Mouse (Mus musculus) neural tube, embryonic 14.5 days (tissue): Measurements from ENCODE around the gene Fancm. TPM values are rescaled to one million over a fixed set of nuclear protein-coding genes. Genes with fewer than 3 reads are reported as not detected.
A peak's percentile ranks its signal among the peaks of the same experiment; 100 is the strongest.

Experiments used
- ATAC-seq: fragments of 200-750 bp; cut with Nextera tagmentation; 2 replicates; pipeline ENCODE4 v1.8.0; 2017; ENCODE audit warnings: low read depth, mild to moderate bottlenecking, moderate TSS enrichment, moderate library complexity
- H3K27ac ChIP-seq: fragments of 300-500 bp; sonication (generic); 2 replicates; pipeline ENCODE4 v1.5.1; 2014; ENCODE audit warnings: low read depth, mild to moderate bottlenecking, control low read depth, low read length, moderate library complexity, mixed read lengths
- H3K27me3 ChIP-seq: fragments of 300-500 bp; sonication (generic); 2 replicates; pipeline ENCODE4 v1.6.1; 2014; ENCODE audit warnings: low read length; ENCODE audit not compliant: control insufficient read depth, insufficient read depth
- H3K36me3 ChIP-seq: fragments of 300-500 bp; sonication (generic); 2 replicates; pipeline ENCODE4 v1.6.1; 2014; ENCODE audit warnings: low read length, mixed read lengths; ENCODE audit not compliant: control insufficient read depth, insufficient read depth
- H3K4me1 ChIP-seq: fragments of 300-500 bp; sonication (generic); 2 replicates; pipeline ENCODE4 v1.6.1; 2014; ENCODE audit warnings: low read length; ENCODE audit not compliant: control insufficient read depth, insufficient read depth
- H3K4me2 ChIP-seq: fragments of 300-500 bp; sonication (generic); 2 replicates; pipeline ENCODE4 v1.6.1; 2014; ENCODE audit warnings: mild to moderate bottlenecking, low read depth, low read length, control low read depth
- H3K4me3 ChIP-seq: fragments of 300-500 bp; sonication (generic); 2 replicates; pipeline ENCODE4 v1.5.1; 2014; ENCODE audit warnings: low read depth, low read length, control low read depth, mixed read lengths
- H3K9ac ChIP-seq: fragments of 300-500 bp; sonication (generic); replicated peaks from 2 replicates; pipeline ENCODE4 v1.6.1; 2014; ENCODE audit warnings: low read depth, mild to moderate bottlenecking, control low read depth, low read length, mixed read lengths
- H3K9me3 ChIP-seq: fragments of 300-500 bp; sonication (generic); 2 replicates; pipeline ENCODE4 v1.6.1; 2016; ENCODE audit warnings: low read length; ENCODE audit not compliant: control insufficient read depth
- WGBS: fragments of 180-500 bp; shearing (Covaris S2); extraction: QIAGEN DNeasy Blood & Tissue Kit; methylation state at CpG from one replicate; pipeline ENCODE4 v1.1.7; 2014; 5-methylcytosine and 5-hydroxymethylcytosine counted together
- polyA plus RNA-seq: library from polyadenylated mRNA; unstranded; fragments of >200 nt; fragmentation: Nextera tagmentation; extraction: Ambion mirVana; gene quantifications from 2 replicates; pipeline ENCODE4 v1.2.1, GENCODE M21; 2014

The Fancm gene
- polyA plus RNA-seq, 1 experiment from 2014 or later = 11.4 TPM

- no peak overlapping the region for H3K4me2 ChIP-seq
- WGBS = 76% methylated on average over 3 of the region's 3 CpGs
- no peak overlapping the region for H3K4me3 ChIP-seq
- H3K36me3 ChIP-seq = peaks cover 37% of the 10 kb centered on the region
- no peaks in the 10 kb centered on the region for H3K9me3 ChIP-seq
- H3K27ac ChIP-seq = no peak overlapping the region
- H3K27me3 ChIP-seq = no peaks in the 10 kb centered on the region
- H3K9ac ChIP-seq = no peak overlapping the region
- no peaks in the 10 kb centered on the region for H3K4me1 ChIP-seq
- ATAC-seq = no peak
Measured at GRCm38 (mm10) chr12:65066234-65066633, 9.2 kb upstream of the Fancm start.

GRCm38 (mm10) chr12:65068409-65068808 lies 7.0 kb upstream of the Fancm start:
- Histone ChIP-seq H3K9me3 (no peaks in the 10 kb centered on the region), H3K9ac (no peak overlapping the region), H3K36me3 (peaks cover 27% of the 10 kb centered on the region), H3K4me3 (no peak overlapping the region), H3K4me2 (no peak overlapping the region), H3K4me1 (0 out of 2 replicates have a peak, but pooled peaks cover 4% of the 10 kb centered on the region), H3K27ac (no peak overlapping the region), H3K27me3 (no peaks in the 10 kb centered on the region)
- ATAC-seq = no peak
- WGBS = 84% methylated on average over 4 of the region's 4 CpGs

- peak; percentile 70 for ATAC-seq
- no peaks in the 10 kb centered on the region for H3K9me3 ChIP-seq
- peaks cover 24% of the 10 kb centered on the region for H3K4me1 ChIP-seq
- no peaks in the 10 kb centered on the region for H3K27me3 ChIP-seq
- peak overlapping the region; percentile 93 for H3K4me3 ChIP-seq
- H3K9ac ChIP-seq = peak overlapping the region; percentile 93
- H3K4me2 ChIP-seq = peak overlapping the region; percentile 60
- peaks cover under 1% of the 10 kb centered on the region; the same call in 1 of the 2 replicates for H3K36me3 ChIP-seq
- 4% methylated on average over 21 of the region's 21 CpGs for WGBS
- peak overlapping the region; percentile 93 for H3K27ac ChIP-seq
Measured at GRCm38 (mm10) chr12:65072911-65073610, 2.3 kb upstream of the Fancm start.

GRCm38 (mm10) chr12:65073611-65074178 lies 1.7 kb upstream of the Fancm start, which contains the start of gene Fkbp3:
TSS of gene Fkbp3 (minus strand) at chr12:65074007.
- peak; percentile 99 for ATAC-seq
- Histone ChIP-seq H3K9ac (peak within 1 kb of the TSS; percentile 93), H3K4me2 (peak within 1 kb of the TSS; percentile 60), H3K4me1 (peaks cover 24% of the 10 kb centered on the region), H3K9me3 (no peaks in the 10 kb centered on the region), H3K36me3 (no peaks in the 10 kb centered on the region; the same call in 1 of the 2 replicates), H3K27me3 (no peaks in the 10 kb centered on the region), H3K4me3 (peak within 1 kb of the TSS; percentile 93), H3K27ac (peak within 1 kb of the TSS; percentile 93)
- WGBS = under 1% methylated on average over 49 of the region's 49 CpGs

- Histone ChIP-seq H3K27me3 (no peaks in the 10 kb centered on the region), H3K4me3 (peak overlapping the region; percentile 93), H3K27ac (peak overlapping the region; percentile 93; the same call in 1 of the 2 replicates), H3K36me3 (no peaks in the 10 kb centered on the region), H3K9ac (peak overlapping the region; percentile 46; the same call in 1 of the 2 replicates), H3K9me3 (no peaks in the 10 kb centered on the region), H3K4me2 (peak overlapping the region; percentile 60), H3K4me1 (peaks cover 24% of the 10 kb centered on the region)
- 44% methylated on average over 7 of the region's 7 CpGs for WGBS
- ATAC-seq = no peak
Measured at GRCm38 (mm10) chr12:65074651-65075050, 752 bp upstream of the Fancm start.

DNA sequence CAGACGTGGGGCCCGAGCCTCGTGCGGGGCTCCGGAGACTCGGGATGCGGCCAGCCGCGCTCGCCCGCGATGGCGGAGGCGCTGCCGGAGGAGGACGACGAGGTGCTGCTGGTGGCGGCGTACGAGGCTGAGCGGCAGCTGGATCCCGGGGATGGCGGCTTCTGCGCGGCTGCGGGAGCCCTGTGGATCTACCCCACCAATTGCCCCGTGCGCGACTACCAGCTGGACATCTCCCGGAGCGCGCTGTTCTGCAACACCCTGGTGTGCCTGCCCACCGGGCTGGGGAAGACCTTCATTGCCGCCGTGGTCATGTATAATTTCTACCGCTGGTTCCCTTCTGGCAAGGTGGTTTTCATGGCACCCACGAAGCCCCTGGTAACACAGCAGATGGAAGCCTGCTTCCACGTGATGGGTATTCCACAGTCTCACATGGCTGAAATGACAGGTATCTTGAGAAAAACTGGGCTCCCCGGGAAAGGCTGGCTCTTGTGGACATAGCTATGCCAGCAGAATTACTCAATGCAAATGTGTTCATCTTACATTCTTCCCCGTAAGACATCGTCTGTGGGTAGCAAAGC lies 419 bp downstream of the Fancm start:
- ATAC-seq = no peak; the same call in 1 of the 2 replicates
- Histone ChIP-seq H3K27ac (peak overlapping the region; percentile 67), H3K9me3 (no peaks in the 10 kb centered on the region), H3K27me3 (no peaks in the 10 kb centered on the region), H3K9ac (peak overlapping the region; percentile 46), H3K4me3 (peak overlapping the region; percentile 93), H3K4me2 (peak overlapping the region; percentile 60), H3K4me1 (peaks cover 24% of the 10 kb centered on the region), H3K36me3 (no peaks in the 10 kb centered on the region)
- WGBS = under 1% methylated on average over 38 of the region's 41 CpGs

DNA sequence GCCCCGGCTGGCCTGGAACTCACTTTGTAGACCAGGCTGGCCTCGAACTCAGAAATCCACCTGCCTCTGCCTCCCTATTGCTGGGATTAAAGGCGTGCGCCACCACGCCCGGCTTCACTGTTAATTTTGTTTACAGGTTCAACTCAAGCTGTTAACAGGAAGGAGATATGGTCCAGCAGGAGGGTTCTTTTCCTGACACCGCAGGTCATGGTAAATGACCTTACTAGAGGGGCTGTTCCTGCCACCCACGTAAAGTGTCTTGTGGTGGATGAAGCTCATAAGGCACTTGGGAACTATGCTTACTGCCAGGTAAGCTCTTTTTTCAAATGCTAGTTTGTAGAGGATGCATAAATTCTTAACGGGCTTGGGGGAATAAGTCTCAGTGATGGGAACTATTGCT lies 1.5 kb downstream of the Fancm start:
- ATAC-seq = no peak
- no peak overlapping the region for H3K9ac ChIP-seq
- peak overlapping the region; percentile 60 for H3K4me2 ChIP-seq
- peaks cover 24% of the 10 kb centered on the region for H3K4me1 ChIP-seq
- WGBS = 84% methylated on average over 9 of the region's 9 CpGs
- H3K36me3 ChIP-seq = no peaks in the 10 kb centered on the region
- H3K27ac ChIP-seq = no peak overlapping the region
- H3K9me3 ChIP-seq = no peaks in the 10 kb centered on the region
- no peaks in the 10 kb centered on the region for H3K27me3 ChIP-seq
- no peak overlapping the region for H3K4me3 ChIP-seq

GRCm38 (mm10) chr12:65108746-65109145 lies 33.3 kb downstream of the Fancm start:
- no peaks in the 10 kb centered on the region for H3K4me1 ChIP-seq
- H3K36me3 ChIP-seq = peaks cover 10% of the 10 kb centered on the region; the same call in 1 of the 2 replicates
- no peaks in the 10 kb centered on the region for H3K27me3 ChIP-seq
- H3K27ac ChIP-seq = no peak overlapping the region
- no peak overlapping the region for H3K4me2 ChIP-seq
- WGBS = 86% methylated on average over 1 of the region's 1 CpGs
- H3K9me3 ChIP-seq = no peaks in the 10 kb centered on the region
- no peak for ATAC-seq
- H3K4me3 ChIP-seq = no peak overlapping the region
- no peak overlapping the region for H3K9ac ChIP-seq

GRCm38 (mm10) chr12:65111503-65111902 lies 36.1 kb downstream of the Fancm start:
- no peak overlapping the region for H3K27ac ChIP-seq
- 91% methylated on average over 3 of the region's 3 CpGs for WGBS
- peaks cover 6% of the 10 kb centered on the region; the same call in 1 of the 2 replicates for H3K36me3 ChIP-seq
- no peak overlapping the region for H3K4me3 ChIP-seq
- H3K4me1 ChIP-seq = no peaks in the 10 kb centered on the region
- H3K9ac ChIP-seq = no peak overlapping the region
- no peak overlapping the region for H3K4me2 ChIP-seq
- no peak for ATAC-seq
- H3K9me3 ChIP-seq = no peaks in the 10 kb centered on the region
- no peaks in the 10 kb centered on the region for H3K27me3 ChIP-seq
